Mouse (Mus musculus) C2C12 (cell line): ENCODE data around the gene Ppp1r14b.

Source experiments
- CTCF ChIP-seq: IDR thresholded peaks from one replicate; pipeline ENCODE4 v1.5.1; 2011; ENCODE audit not compliant: control insufficient read depth, insufficient read depth, insufficient read length
- FOSL1 ChIP-seq: IDR thresholded peaks from one replicate; pipeline ENCODE4 v1.8.0; 2011; ENCODE audit warnings: mild to moderate bottlenecking, low read length; ENCODE audit not compliant: poor library complexity, insufficient read depth, severe bottlenecking
- MAX ChIP-seq: IDR thresholded peaks from one replicate; pipeline ENCODE4 v1.6.1; 2011; ENCODE audit warnings: mild to moderate bottlenecking, control low read depth

GRCm38 (mm10) chr19:6926559-6927255 lies 48.1 kb upstream of the Ppp1r14b start:
- no peak for TF ChIP-seq CTCF
- no peak for TF ChIP-seq FOSL1
- TF ChIP-seq MAX: no peak
